Mouse (Mus musculus) layer of hippocampus, adult 9-10 months (tissue): ENCODE data around the gene Plpp1.

Experiments used
- DNase-seq: peaks from one replicate; pipeline ENCODE4 v3.0.0; 2022; ENCODE audit warnings: low spot score

The Plpp1 gene

DNA sequence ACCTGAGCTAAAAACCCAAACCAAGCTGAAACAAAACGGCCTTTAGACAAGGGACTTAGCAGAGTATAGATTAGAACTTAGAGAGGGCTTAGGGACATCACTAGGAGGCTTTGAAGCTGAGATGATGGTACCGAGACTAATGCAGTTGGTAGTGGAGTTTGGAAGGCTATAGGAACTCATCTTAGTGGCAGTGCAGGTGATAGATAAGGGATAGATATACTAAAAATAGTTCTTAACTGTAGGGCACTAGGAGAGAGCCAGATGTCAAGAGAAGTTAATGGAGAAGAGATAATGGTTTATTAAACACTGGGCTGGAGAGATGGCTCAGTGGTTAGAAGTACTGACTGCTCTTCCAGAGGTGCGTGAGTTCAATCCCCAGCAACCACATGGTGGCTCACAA is 15.4 kb downstream of the Plpp1 start:
- no peak for DNase-seq

- no peak for DNase-seq
These were observed 17.5 kb downstream of the Plpp1 start for GRCm38 (mm10) chr13:112818125-112818524.

DNA sequence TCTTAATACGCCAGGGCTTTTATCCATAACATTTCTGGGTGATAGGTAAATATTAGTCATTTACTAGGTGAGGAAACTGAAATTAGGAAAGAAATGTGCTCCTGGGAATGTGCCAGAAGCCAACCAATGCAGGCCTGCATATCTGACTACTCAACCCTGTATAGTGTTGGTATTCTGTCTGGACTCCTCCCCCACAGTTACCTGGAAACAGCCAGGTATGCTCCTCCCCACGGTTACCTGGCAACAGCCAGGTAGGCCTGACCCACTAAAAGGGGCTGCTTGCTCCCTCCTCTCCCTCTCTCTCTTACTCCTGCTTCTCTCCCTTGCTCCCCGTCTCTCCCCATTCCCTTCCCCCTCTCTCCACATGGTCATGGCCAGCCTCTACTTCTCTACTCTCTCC is 21.8 kb downstream of the Plpp1 start:
- DNase-seq: no peak

DNA sequence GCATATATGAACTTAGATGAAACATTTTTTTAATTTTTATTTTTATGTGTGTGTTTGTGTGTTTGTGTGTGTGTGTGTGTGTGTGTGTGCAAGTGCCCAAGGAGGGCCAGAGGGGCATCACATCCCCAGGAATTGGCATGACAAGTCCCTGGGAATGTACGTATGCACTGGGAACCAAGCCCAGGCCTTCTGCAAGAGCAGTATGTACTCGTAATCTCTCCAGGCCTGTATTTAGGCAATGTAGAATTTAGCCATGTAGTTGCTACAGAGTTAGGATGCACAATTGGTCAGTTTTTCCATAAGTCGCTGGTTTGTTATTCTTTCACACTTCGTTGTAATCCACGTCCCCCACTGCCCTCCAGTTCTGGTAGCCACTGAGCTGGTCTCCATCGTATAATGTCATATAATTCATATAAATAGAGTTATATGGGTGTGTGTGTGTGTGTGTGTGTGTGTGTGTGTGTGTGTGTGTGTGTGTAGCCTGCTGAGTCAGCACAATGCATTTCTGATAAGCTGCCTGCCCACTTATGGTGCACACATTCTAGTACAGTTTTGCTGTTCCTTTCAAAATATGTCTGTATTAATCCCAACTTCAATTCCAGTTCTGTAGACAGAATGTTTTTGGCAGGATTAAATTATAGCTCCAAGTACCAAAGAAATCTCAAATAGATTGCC is 22.8 kb downstream of the Plpp1 start:
- DNase-seq: no peak

DNA sequence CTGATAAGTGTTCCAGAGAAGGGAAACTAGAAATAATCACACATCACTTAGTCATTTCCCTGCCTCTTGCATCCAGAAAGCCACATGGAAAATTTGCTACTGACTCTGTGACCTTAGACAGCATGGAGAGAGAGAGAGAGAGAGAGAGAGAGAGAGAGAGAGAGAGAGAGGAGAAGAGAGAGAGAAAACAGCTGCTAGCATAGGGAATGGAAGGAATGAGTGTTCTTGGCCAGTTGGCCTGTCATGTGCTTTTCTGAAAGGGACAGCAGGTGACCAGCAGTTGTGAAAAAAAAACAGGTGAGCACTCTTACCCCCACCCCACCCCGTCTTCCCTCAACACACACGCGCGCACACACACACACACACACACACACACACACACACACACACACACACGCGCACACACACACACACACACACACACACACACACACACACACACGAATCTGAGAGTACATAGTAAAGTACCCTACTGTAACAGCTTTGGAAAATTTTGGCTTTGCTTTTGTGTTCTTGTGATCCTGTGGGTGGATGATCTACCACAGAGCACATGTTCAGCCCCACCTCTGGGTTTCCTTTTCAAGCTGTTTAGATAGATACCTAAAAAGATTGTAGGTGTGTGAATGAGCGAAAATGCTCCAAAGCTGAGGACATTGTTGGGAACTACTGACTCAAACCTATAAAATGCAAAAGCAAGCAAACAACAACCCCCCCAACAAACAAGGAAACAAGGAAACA is 23.5 kb downstream of the Plpp1 start:
- DNase-seq: no peak

DNA sequence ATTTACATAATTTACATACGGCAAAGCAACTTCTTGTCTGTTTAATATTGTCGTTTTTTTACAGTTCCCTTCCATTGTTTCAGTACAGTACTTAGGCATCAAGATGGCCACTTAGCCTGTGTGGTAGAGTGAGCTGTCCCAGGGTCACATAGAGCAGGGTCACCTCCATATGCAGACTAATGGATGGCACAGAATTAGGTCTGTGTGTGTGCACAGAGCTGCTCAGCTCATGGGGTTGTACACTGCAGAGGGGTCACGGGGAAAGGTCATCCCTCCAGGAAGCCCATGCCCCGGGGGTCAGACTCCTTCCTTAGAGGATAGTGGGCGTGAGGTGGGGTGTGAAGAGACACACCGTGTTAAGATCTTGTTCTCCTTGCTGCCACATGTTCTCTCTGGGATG is 24.9 kb downstream of the Plpp1 start:
- DNase-seq: no peak

- no peak for DNase-seq
These were observed 29.0 kb downstream of the Plpp1 start for GRCm38 (mm10) chr13:112829619-112830018.

DNA sequence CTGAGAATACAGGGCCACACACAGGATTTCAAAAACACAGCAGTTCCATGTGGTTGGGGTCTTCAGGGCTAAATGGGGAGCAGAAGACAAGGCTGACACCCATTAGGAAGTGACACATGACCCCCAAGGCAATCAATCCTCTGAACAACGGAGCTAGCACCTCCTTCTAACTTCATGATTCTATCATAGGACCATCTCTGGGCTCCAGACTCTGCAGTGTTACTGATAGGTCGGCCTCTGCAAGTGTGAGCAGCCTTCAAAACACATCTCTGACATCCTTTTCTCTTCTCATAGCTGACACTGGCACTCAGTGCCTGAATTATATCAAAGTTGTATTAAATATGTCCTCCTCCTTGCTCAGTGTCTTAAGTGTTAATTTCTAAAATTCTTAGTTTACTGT is 32.0 kb downstream of the Plpp1 start:
- no peak for DNase-seq

GRCm38 (mm10) chr13:112833253-112833894 is 32.8 kb downstream of the Plpp1 start:
- DNase-seq: no peak

- DNase-seq: no peak
These were observed 33.3 kb downstream of the Plpp1 start for GRCm38 (mm10) chr13:112833895-112834263.

- no peak for DNase-seq
These were observed 34.5 kb downstream of the Plpp1 start for GRCm38 (mm10) chr13:112835113-112835512.

- DNase-seq: no peak
These were observed 36.4 kb downstream of the Plpp1 start for GRCm38 (mm10) chr13:112836951-112837350.

- DNase-seq: no peak
These were observed 37.1 kb downstream of the Plpp1 start for GRCm38 (mm10) chr13:112837621-112838155.

GRCm38 (mm10) chr13:112838562-112839232 is 38.1 kb downstream of the Plpp1 start:
- DNase-seq: no peak

GRCm38 (mm10) chr13:112840241-112841087 is 39.9 kb downstream of the Plpp1 start:
- DNase-seq: peak; percentile 32

DNA sequence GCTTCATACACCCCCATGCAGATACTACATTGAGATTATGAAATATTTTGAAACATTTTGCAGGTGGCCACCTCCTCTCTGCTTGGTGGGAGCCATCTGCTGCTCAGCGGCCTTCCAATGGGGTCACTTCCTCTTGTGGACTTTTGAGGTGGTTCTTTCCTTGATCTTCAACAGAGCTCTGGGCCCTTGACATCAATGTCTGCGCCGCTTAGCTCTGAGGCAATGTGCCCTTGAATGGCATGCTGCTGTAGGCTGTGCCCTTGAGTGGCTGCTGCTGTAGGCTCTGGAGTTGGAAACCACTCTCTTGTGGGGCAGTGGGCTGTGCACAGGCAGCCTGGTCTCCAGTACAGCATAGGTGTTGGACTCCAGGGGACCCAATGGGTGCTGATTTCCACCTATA is 45.3 kb downstream of the Plpp1 start:
- no peak for DNase-seq

DNA sequence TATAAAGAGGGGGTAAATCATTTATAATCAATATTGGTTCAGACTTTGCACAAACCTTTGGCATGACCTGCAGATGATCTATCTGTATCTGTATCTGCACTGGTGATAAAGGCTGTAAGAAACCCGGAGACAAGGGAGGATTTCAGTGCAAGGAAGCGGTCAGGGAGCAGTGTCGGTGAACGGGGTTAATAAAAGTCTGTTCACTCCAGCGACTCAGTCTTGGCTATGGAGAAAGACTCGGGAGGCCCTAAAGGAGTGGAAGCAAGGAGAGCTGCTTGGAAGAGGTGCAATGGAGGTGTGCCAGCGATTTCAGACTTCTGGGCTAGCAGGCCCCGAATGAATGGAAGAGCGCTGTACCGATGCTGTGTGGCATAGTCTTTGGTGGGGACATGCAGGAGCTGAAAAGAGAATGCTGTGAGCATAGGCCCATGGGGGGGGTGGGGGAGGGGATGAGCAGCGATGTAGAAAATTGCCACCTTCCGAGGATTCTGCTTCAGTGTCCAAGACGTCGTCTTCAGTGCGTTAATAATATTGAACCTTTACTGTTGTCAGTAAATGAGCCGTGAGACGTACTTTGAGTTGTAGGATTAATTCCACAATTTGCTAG is 53.2 kb downstream of the Plpp1 start:
- no peak for DNase-seq

- DNase-seq: no peak
These were observed 53.8 kb downstream of the Plpp1 start for GRCm38 (mm10) chr13:112854402-112854801.

DNA sequence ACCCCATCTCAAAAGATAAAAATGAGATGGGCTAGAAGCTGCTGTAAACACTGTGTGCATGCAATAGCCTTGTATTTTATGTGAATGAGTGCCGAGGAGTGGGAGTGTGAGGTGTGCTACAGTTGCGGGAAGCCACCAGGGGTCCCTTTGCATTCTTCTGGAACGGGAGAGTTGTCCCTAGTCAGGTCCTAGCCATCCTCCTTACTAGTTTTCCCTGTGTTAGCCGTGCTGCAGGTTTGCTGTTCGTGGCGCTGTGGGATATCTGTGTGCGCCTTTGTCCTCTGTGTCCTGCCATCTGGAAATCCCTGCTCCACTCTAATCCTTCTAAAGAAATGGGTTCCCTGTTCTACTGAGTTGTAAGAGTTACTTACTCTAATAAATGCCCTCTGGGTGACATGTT is 57.3 kb downstream of the Plpp1 start:
- DNase-seq: no peak

GRCm38 (mm10) chr13:112859574-112860134 is 59.1 kb downstream of the Plpp1 start:
- DNase-seq: no peak

- no peak for DNase-seq
These were observed 59.8 kb downstream of the Plpp1 start for GRCm38 (mm10) chr13:112860370-112860769.
